Mouse (Mus musculus): ENCODE results near the gene Sash1.

DNA sequence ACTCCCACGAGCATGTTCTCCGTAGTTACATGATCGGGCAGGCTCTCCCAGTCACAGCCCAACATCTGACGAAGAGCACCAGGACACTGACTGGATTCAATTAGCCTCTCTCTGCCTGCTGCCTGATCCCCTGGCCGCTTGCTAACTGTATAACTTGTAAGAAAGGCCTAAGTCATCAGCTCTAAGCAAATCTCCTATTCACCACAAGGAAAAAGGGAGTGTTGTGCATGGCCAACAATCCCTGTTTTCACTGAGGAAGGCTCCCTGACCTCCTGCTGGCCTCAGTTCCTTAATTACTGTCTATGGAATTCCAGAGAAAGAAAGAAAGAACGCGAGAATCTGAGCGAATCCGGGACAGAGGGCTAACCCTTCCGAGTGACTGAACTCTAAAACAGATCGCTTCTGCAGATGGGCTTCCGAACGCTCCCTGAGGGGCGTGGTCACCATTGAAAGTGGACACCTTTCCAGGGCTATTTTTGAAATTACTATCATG is 123.6 kb downstream of the Sash1 start:
- TF ChIP-seq CTCF (IDR thresholded peaks at IDR 0.05; ENCODE audit: low read depth, low read length) (no peak), TAL1 (conservative IDR thresholded peaks at IDR 0.05; ENCODE audit: low read depth, low read length) (no peak), GATA1 (IDR thresholded peaks at IDR 0.05; ENCODE audit: borderline replicate concordance, low read length) (no peak)

All from G1E (cell line).